Mouse (Mus musculus) stomach, embryonic 16.5 days (tissue): ENCODE measurements around the gene Apol7c. TPM values are rescaled to one million over a fixed set of nuclear protein-coding genes. Genes with fewer than 3 reads are reported as not detected.
A peak's percentile ranks its signal among the peaks of the same experiment; 100 is the strongest.
"Not testable (repeated sequence)": the region's sequence is repeated elsewhere in the genome, so short reads cannot be mapped to it uniquely, and the experiment has no call there.

Experiments
- ATAC-seq: fragments of 200-750 bp; cut with Nextera tagmentation; 2 replicates; pipeline ENCODE4 v1.8.0; 2017; ENCODE audit warnings: moderate number of reproducible peaks, moderate TSS enrichment; ENCODE audit not compliant: insufficient read depth, low FRiP score
- H3K27ac ChIP-seq: fragments of 300-500 bp; sonication (generic); 2 replicates; pipeline ENCODE4 v1.5.1; 2014; ENCODE audit warnings: low read length
- H3K27me3 ChIP-seq: fragments of 300-500 bp; sonication (generic); 2 replicates; pipeline ENCODE4 v1.6.1; 2014; ENCODE audit warnings: low read length, control low read depth, mixed read lengths; ENCODE audit not compliant: control insufficient read depth, insufficient read depth
- H3K36me3 ChIP-seq: fragments of 300-500 bp; sonication (generic); 2 replicates; pipeline ENCODE4 v1.6.1; 2014; ENCODE audit warnings: low read length; ENCODE audit not compliant: control insufficient read depth, insufficient read depth
- H3K4me1 ChIP-seq: fragments of 300-500 bp; sonication (generic); 2 replicates; pipeline ENCODE4 v1.6.1; 2014; ENCODE audit warnings: low read length, control low read depth, mixed read lengths; ENCODE audit not compliant: control insufficient read depth, insufficient read depth
- H3K4me2 ChIP-seq: fragments of 300-500 bp; sonication (generic); 2 replicates; pipeline ENCODE4 v1.6.1; 2014; ENCODE audit warnings: low read depth, low read length, mixed read lengths
- H3K4me3 ChIP-seq: fragments of 300-500 bp; sonication (generic); replicated peaks from 2 replicates; pipeline ENCODE4 v1.5.1; 2014; ENCODE audit warnings: mild to moderate bottlenecking, low read length
- H3K9ac ChIP-seq: fragments of 300-500 bp; sonication (generic); 2 replicates; pipeline ENCODE4 v1.6.1; 2014; ENCODE audit warnings: low read length
- H3K9me3 ChIP-seq: fragments of 300-500 bp; sonication (generic); replicated peaks from 2 replicates; pipeline ENCODE4 v1.6.1; 2016; ENCODE audit warnings: low read length, control low read depth; ENCODE audit not compliant: control insufficient read depth
- WGBS: fragments of 180-500 bp; shearing (Covaris S2); extraction: QIAGEN DNeasy Blood & Tissue Kit; methylation state at CpG from one replicate; pipeline ENCODE4 v1.1.7; 2014; 5-methylcytosine and 5-hydroxymethylcytosine counted together
- polyA plus RNA-seq: library from polyadenylated mRNA; unstranded; fragments of >200 nt; fragmentation: Nextera tagmentation; extraction: Ambion mirVana; gene quantifications from 2 replicates; pipeline ENCODE4 v1.2.1, GENCODE M21; 2015

Apol7c gene
- polyA plus RNA-seq, 1 experiment from 2014 or later = 0.75 TPM

DNA sequence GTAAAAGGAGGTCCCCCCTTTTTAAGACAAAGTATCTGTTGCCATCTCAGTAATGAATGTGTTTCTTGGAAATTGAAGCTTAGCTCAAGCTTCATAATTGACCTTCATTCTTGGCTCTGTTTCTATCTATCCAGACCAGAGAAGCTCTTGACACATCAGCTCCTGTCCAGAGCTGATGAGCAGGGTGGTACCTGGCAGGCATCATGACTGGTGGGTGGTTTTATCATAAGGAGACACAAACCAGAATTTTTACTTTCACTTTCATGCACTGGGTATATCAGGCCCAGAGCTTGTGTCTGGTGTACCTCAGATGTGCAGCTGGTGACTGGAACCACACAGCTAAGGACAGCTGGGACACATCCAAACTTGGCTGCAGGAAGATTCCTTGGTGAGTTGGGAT is 25.1 kb downstream of the Apol7c start, which contains the start of gene Apol11a:
Gene Apol11a, plus strand, starts transcription at position 306 of the 400 bp plus-strand sequence.
- not testable (repeated sequence) for H3K9ac ChIP-seq, H3K9me3 ChIP-seq, H3K27me3 ChIP-seq, ATAC-seq, H3K36me3 ChIP-seq, H3K4me2 ChIP-seq, H3K27ac ChIP-seq, H3K4me1 ChIP-seq, H3K4me3 ChIP-seq

DNA sequence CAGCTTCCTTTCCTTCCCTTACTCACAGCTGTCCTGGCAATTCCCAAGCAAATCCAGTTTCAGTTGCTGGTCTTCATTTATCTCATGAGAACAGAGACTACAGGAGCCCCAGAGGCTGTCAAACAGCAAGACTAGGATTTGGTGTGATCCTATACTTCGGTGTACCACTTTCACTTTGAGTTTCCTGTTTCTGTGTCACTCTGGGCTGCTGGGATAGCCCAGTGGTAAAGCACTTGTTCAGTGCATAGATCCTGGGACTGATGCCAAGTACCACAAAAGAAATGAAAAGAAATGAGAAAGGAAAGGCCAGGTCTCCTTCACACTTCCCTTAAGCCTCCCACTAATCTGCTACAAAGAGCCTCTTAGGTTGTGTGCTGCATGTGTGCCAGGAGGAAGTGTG is 38.4 kb downstream of the Apol7c start:
- not testable (repeated sequence) for H3K9me3 ChIP-seq, H3K9ac ChIP-seq, ATAC-seq, H3K27me3 ChIP-seq, H3K4me3 ChIP-seq, H3K36me3 ChIP-seq, H3K4me1 ChIP-seq, H3K27ac ChIP-seq, H3K4me2 ChIP-seq
- WGBS = 73% methylated on average over 1 of the region's 1 CpGs

GRCm38 (mm10) chr15:77493181-77493580 is 39.9 kb downstream of the Apol7c start:
- H3K9me3 ChIP-seq, H3K4me3 ChIP-seq, H3K9ac ChIP-seq, H3K36me3 ChIP-seq, H3K4me1 ChIP-seq, H3K27ac ChIP-seq, ATAC-seq, H3K4me2 ChIP-seq, H3K27me3 ChIP-seq: not testable (repeated sequence)
- WGBS = no CpG with 5 or more reads among the region's 1 CpGs

GRCm38 (mm10) chr15:77482140-77482794 is 50.8 kb downstream of the Apol7c start:
- ATAC-seq = peak; percentile 50; the same call in 1 of the 2 replicates
- no peak overlapping the region for H3K4me2 ChIP-seq

GRCm38 (mm10) chr15:77476693-77477092 is 56.4 kb downstream of the Apol7c start, which contains the start of gene Apol10a:
Apol10a (plus strand) TSS chr15:77477047.
- H3K4me1 ChIP-seq, H3K27ac ChIP-seq, H3K36me3 ChIP-seq, ATAC-seq, H3K4me3 ChIP-seq, H3K27me3 ChIP-seq, H3K9me3 ChIP-seq, H3K9ac ChIP-seq, H3K4me2 ChIP-seq: not testable (repeated sequence)
- WGBS = 84% methylated on average over 2 of the region's 2 CpGs

More at GRCm38 (mm10) chr15:77482140-77482794, 50.8 kb downstream of the Apol7c start:
- no peak overlapping the region for H3K9ac ChIP-seq
- 60% methylated on average over 4 of the region's 4 CpGs for WGBS
- no peaks in the 10 kb centered on the region for H3K36me3 ChIP-seq
- H3K27ac ChIP-seq = no peak overlapping the region
- no peaks in the 10 kb centered on the region for H3K27me3 ChIP-seq
- no peaks in the 10 kb centered on the region for H3K9me3 ChIP-seq
- H3K4me1 ChIP-seq = no peaks in the 10 kb centered on the region
- no peak overlapping the region for H3K4me3 ChIP-seq

Other genes starting within 250 kb of the Apol7c start
- 55.7 and 63.6 TPM in 2 replicates for gene Rbfox2, start 226.3 kb downstream of the Apol7c start, polyA plus RNA-seq
- gene Apol7a, start 134.2 kb downstream of the Apol7c start, polyA plus RNA-seq = 9.0 and 17.9 TPM in 2 replicates
- gene Apol9a, start 122.2 kb downstream of the Apol7c start, polyA plus RNA-seq = not detected in 2 replicates
- 0.19 TPM in 1 of 2 replicates, not detected in the other for gene Apol7b, start 85.8 kb downstream of the Apol7c start, polyA plus RNA-seq
- not detected in 2 replicates for gene Apol10a, start 56.3 kb downstream of the Apol7c start, polyA plus RNA-seq
- gene Apol11a, start 25.0 kb downstream of the Apol7c start, polyA plus RNA-seq = not detected in 2 replicates
- gene 1700025B11Rik, start 28.6 kb upstream of the Apol7c start, polyA plus RNA-seq = not detected in 2 replicates
- gene Apol10b, start 62.8 kb upstream of the Apol7c start, polyA plus RNA-seq = 0.18 and 0.47 TPM in 2 replicates
- gene Gm36245, start 65.9 kb upstream of the Apol7c start, polyA plus RNA-seq = not detected in 2 replicates
- 0.19 and 0.41 TPM in 2 replicates for gene Apol11b, start 110.0 kb upstream of the Apol7c start, polyA plus RNA-seq
- 0.17 and 0.35 TPM in 2 replicates for gene Apol7e, start 165.5 kb upstream of the Apol7c start, polyA plus RNA-seq
- gene Apol9b, start 195.7 kb upstream of the Apol7c start, polyA plus RNA-seq = 0.37 TPM in 1 of 2 replicates, not detected in the other
- 1.2 TPM in 2 replicates for gene Apol8, start 223.7 kb upstream of the Apol7c start, polyA plus RNA-seq